ENCODE assay signal across 28 mouse cellular contexts in genomic region chr8:119938481-119938880, GRCm38 (mm10). TPM values are rescaled to one million over a fixed set of nuclear protein-coding genes. Genes with fewer than 3 reads are reported as not detected.
"Had no signal": no experiment of that assay in that cellular context is flagged by ENCODE, and none has a peak within 500 bp of the region (broad histone marks: within the 10 kb centered on the region; RNA-seq: fewer than 3 reads in every experiment).

No protein-coding gene starts in this region.

- H3K27me3 ChIP-seq: heart, embryonic 13.5 days; heart, embryonic 15.5 days; hindbrain, embryonic 12.5 days; hindbrain, embryonic 15.5 days; kidney, embryonic 15.5 days; limb, embryonic 12.5 days; liver, embryonic 13.5 days; liver, embryonic 15.5 days had no signal

- H3K4me2 ChIP-seq: heart, embryonic 11.5 days; heart, embryonic 13.5 days; heart, embryonic 15.5 days; hindbrain, embryonic 12.5 days; hindbrain, embryonic 15.5 days; kidney, embryonic 15.5 days; limb, embryonic 12.5 days; liver, embryonic 11.5 days; liver, embryonic 13.5 days; liver, embryonic 15.5 days had no signal

- H3K9ac ChIP-seq: heart, embryonic 13.5 days; heart, embryonic 15.5 days; hindbrain, embryonic 12.5 days; hindbrain, embryonic 15.5 days; kidney, embryonic 15.5 days; limb, embryonic 12.5 days; liver, embryonic 13.5 days; liver, embryonic 15.5 days had no signal

- H3K27ac ChIP-seq: heart, adult 2 months; heart, embryonic 13.5 days; heart, embryonic 15.5 days; hindbrain, embryonic 12.5 days; kidney, embryonic 15.5 days; kidney, postnatal 0 days; left cerebral cortex, adult 2 months; limb, embryonic 10.5 days; limb, embryonic 12.5 days; liver, embryonic 13.5 days; liver, embryonic 15.5 days had no signal

- DNase-seq: gastrocnemius, postnatal 14 days; gastrocnemius, postnatal 36 days; heart, adult 11 months; heart, adult 2 months; heart, postnatal 14 days; heart, postnatal 36 days; kidney, adult 11 months; kidney, adult 2 months; kidney, adult 9 months; kidney, postnatal 14 days; kidney, postnatal 36 days; layer of hippocampus, adult 9-11 months; liver; liver, embryonic 13.5 days had no signal

- ATAC-seq: intestine, embryonic 16.5 days had no signal

- H3K4me1 ChIP-seq: limb, embryonic 10.5 days had no signal

- H3K4me3 ChIP-seq: heart, adult 2 months; heart, embryonic 13.5 days; heart, embryonic 15.5 days; hindbrain, embryonic 12.5 days; hindbrain, embryonic 15.5 days; kidney, embryonic 15.5 days; left cerebral cortex, adult 2 months; limb, embryonic 10.5 days; limb, embryonic 12.5 days; liver, embryonic 13.5 days; liver, embryonic 15.5 days had no signal

- H3K9me3 ChIP-seq: heart, embryonic 13.5 days; heart, embryonic 15.5 days; hindbrain, embryonic 12.5 days; hindbrain, embryonic 15.5 days; kidney, embryonic 15.5 days; limb, embryonic 10.5 days; limb, embryonic 12.5 days; liver, embryonic 13.5 days; liver, embryonic 15.5 days had no signal

RNA-seq across cellular contexts. Expression of gene Gm20388, which starts 27.8 kb away (rescaled TPM):
- polyA plus RNA-seq: heart, embryonic 13.5 days; heart, embryonic 15.5 days; heart, postnatal 0 days; hindbrain, embryonic 12.5 days; kidney, postnatal 0 days; limb, embryonic 12.5 days; liver, embryonic 13.5 days; liver, embryonic 15.5 days had no signal
